Mouse (Mus musculus): ENCODE data around the gene Mrpl54. TPM values are rescaled to one million over a fixed set of nuclear protein-coding genes. Genes with fewer than 3 reads are reported as not detected.

Gene Mrpl54
- polyA plus RNA-seq, 3 experiments from 2014 or later: 111 to 148 (median 127) TPM

GRCm38 (mm10) chr10:81259225-81259884 lies 7.4 kb downstream of the Mrpl54 start:
- no peak for ATAC-seq

- peak; percentile 53 for ATAC-seq
Observed at GRCm38 (mm10) chr10:81257158-81258039, 9.3 kb downstream of the Mrpl54 start.

- ATAC-seq: no peak
Observed at GRCm38 (mm10) chr10:81254886-81255285, 11.8 kb downstream of the Mrpl54 start.

- ATAC-seq: peak; percentile 69
Observed at GRCm38 (mm10) chr10:81252424-81253419, 14.0 kb downstream of the Mrpl54 start, which contains the start of gene Matk. Matk (plus strand) TSS chr10:81252935.

GRCm38 (mm10) chr10:81249442-81249841 lies 17.3 kb downstream of the Mrpl54 start:
- ATAC-seq: no peak

GRCm38 (mm10) chr10:81247804-81248203 lies 18.9 kb downstream of the Mrpl54 start:
- peak; percentile 70 for ATAC-seq

GRCm38 (mm10) chr10:81245166-81245565 lies 21.6 kb downstream of the Mrpl54 start:
- ATAC-seq: no peak

- ATAC-seq: peak; percentile 76
Observed at GRCm38 (mm10) chr10:81244595-81244994, 22.1 kb downstream of the Mrpl54 start.

GRCm38 (mm10) chr10:81244146-81244545 lies 22.6 kb downstream of the Mrpl54 start:
- no peak for ATAC-seq

GRCm38 (mm10) chr10:81242021-81242420 lies 24.7 kb downstream of the Mrpl54 start:
- no peak for ATAC-seq

- peak; percentile 49 for ATAC-seq
Observed at GRCm38 (mm10) chr10:81240876-81241275, 25.9 kb downstream of the Mrpl54 start.

GRCm38 (mm10) chr10:81238618-81239017 lies 28.1 kb downstream of the Mrpl54 start:
- no peak for ATAC-seq

- no peak for ATAC-seq
Observed at GRCm38 (mm10) chr10:81236471-81237268, 30.1 kb downstream of the Mrpl54 start.

GRCm38 (mm10) chr10:81234206-81234605 lies 32.5 kb downstream of the Mrpl54 start:
- no peak for ATAC-seq

- no peak for ATAC-seq
Observed at GRCm38 (mm10) chr10:81233226-81233585, 33.5 kb downstream of the Mrpl54 start.

GRCm38 (mm10) chr10:81232580-81233225 lies 34.0 kb downstream of the Mrpl54 start, which contains the start of gene Zfr2:
Zfr2 (plus strand) TSS chr10:81233155.
- peak; percentile 88 for ATAC-seq

GRCm38 (mm10) chr10:81231436-81231835 lies 35.3 kb downstream of the Mrpl54 start:
- ATAC-seq: no peak

- peak; percentile 52 for ATAC-seq
Observed at GRCm38 (mm10) chr10:81230438-81231332, 36.0 kb downstream of the Mrpl54 start, which contains the start of gene Atcay. Atcay (minus strand) TSS chr10:81230833.

- peak; percentile 22 for ATAC-seq
Observed at GRCm38 (mm10) chr10:81229735-81230437, 36.8 kb downstream of the Mrpl54 start.
